Mouse (Mus musculus): ENCODE measurements at regions not wholly inside any gene's neighbourhood (a gene's known extent, or its start where the extent isn't known, plus 50 kb on each side); places are given as distances from the start of the nearest gene placed in this dataset.
A peak's percentile ranks its signal among the peaks of the same experiment; 100 is the strongest.

GRCm38 (mm10) chr2:178596312-178597083, 166.2 kb downstream of the Cdh26 start:
- no peak for ATAC-seq (ENCODE audit: poor library complexity, severe bottlenecking)

DNA sequence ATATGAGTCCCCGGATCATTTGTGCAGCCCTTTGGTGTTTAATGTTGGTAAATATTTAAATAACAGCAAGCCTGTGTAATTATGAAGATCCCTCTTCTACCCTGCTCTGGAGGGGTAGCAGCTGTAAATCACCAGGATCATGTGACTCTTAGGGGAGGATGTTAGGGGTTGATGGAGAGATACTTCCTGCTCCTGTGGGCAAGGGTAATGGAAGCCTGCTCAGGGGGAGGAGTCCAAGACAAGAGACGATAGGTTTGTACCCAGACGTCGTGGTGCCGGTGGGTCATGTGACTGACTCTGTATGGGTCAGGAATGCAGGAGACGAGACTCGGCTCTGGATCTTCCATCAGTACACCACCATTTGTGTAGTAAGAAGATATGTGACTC, 166.7 kb downstream of the Cdh26 start:
- no peak for ATAC-seq (ENCODE audit: poor library complexity, severe bottlenecking)

DNA sequence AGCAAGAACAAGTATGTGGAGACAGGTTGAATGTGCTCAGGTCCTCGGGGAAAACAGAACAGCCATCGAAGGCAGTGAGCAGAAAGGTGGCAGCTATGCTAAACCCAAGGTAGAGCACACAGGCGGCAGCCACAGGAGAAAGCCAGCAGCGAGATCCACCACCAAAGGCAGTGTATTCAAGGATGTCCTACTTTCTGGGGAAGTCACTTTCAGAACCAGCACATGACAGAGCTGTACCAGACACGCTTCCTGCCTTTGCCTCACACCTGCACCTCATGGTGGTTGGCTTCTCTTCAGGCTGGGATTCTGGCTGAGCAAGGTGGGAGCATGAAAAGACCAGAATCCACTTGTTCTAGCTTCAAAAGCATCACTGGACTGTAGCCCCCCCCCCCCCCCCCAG, 168.0 kb downstream of the Cdh26 start:
- ATAC-seq (ENCODE audit: poor library complexity, severe bottlenecking), result no peak

DNA sequence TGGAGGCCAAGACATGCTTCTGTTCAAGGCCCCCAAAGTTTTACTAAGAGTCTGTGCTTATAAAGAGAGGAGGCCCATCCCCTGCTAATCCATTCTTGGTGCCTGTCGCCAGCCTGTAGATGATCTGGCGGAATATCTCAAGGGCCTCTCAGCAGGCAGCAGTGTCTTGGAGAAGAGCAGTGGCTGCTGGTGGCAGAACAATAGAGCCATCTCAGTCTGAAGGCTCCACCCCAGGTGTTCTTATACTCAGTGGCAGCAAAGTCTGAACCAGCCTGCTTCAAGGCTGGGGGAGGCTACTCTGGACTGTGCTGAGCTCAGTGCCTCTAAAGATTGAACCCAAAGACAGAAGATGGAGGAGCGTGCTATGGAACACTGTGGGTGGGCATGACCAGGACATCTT, 168.5 kb downstream of the Cdh26 start:
- ATAC-seq (ENCODE audit: poor library complexity, severe bottlenecking), result no peak

DNA sequence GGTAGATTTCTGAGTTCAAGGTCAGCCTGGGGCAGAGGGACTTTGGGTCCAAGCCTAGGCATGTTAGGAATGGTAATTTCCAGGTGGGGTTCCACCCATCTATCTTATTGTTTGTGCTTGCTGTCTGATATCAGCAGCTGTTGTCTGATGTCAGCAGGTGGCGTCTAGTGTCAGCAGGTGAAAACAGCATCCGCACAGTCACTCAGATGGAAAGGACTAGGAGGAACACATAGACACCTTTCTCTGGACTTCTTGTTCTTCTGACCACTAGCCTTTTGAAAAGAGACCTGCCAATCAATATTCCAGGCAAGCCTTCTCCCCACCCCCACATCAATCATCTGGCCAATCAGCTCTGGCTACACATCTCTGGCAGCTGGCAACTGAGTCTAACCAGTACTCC, 173.1 kb downstream of the Cdh26 start:
- no peak for ATAC-seq (ENCODE audit: poor library complexity, severe bottlenecking)

GRCm38 (mm10) chr2:178606733-178607132, 176.4 kb downstream of the Cdh26 start:
- ATAC-seq (ENCODE audit: poor library complexity, severe bottlenecking), result no peak

GRCm38 (mm10) chr2:178610211-178610975, 180.1 kb downstream of the Cdh26 start:
- ATAC-seq (ENCODE audit: poor library complexity, severe bottlenecking), result no peak

DNA sequence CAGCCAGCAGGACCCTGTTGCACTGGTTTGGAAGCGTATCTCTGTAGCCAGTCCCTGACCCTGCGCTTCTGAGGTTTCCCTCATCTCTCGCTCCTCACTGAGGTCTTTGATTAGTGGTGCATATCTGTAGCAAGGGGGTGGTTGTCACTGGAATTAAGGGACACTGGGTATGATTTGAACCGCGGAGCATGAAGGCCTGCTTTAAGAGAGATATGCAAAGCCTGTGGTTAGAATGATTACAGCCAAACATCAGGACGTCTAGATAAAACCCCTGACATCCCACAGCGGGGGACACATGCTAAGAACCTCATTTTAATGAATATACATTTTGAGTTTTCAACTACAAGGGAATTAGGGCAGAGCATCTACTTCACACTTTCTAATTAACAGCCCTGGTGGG, 184.4 kb downstream of the Cdh26 start:
- no peak for ATAC-seq (ENCODE audit: poor library complexity, severe bottlenecking)

DNA sequence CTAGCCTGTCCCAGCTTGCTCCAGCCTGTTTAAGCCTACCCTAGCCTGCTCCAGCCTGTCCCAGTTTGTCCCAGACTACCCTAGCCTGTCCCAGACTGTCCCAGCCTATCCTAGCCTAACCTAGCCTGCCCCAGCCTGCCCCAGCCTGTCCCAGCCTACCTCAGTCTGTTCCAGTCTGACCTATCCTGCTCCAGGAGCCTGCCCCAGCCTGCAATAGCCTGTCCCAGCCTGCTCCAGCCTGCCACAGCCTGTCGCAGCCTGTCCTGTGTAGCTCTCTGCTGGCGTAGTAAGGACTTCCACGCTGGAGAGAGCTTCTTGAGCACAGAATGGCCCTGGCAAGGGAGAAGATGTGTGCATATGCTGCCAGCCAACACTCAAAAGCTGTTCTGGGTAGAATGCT, 192.5 kb downstream of the Cdh26 start:
- 0 out of 2 replicates have a peak, but pooled peaks have one; percentile 14 for ATAC-seq (ENCODE audit: poor library complexity, severe bottlenecking)

GRCm38 (mm10) chr2:178624475-178624874, 194.1 kb downstream of the Cdh26 start:
- no peak for ATAC-seq (ENCODE audit: poor library complexity, severe bottlenecking)

DNA sequence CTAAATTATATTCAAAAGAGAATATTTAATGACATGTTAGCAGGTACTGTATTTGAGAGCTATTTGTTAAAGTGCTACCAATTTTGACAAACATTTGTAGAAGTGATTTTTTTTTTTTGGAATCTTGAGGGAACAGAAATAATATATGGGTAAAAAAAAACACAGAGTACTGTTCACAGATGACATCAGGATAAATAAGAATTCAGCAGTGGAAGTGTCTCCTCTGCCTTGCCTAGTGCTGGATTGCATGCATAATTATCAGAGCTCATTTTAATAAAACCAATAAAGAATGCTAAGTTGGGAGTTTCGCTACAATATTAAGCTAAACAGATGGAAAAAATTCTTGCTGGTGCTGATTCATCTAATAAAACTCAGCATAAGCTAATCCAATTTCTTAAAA, 194.6 kb downstream of the Cdh26 start:
- ATAC-seq (ENCODE audit: poor library complexity, severe bottlenecking), result no peak

DNA sequence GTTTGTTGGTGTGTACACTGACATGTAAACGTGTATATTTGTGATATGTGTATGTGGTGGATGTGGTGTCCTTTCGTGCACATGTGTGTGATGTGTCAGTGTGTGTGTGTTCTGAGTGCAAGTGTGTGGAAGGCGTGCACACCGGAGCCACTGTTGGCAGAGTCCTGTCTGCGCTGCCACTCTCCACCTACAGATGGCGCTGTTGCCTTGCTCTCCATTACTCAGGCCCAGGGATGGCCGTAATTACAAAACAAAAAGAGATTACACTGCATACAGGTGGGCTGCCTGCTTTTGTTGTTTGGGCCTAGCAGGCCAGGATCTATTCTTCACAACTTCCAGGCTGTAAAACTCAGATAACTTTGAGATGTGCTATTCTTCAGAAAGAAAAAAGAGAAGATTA, 199.4 kb downstream of the Cdh26 start:
- ATAC-seq (ENCODE audit: poor library complexity, severe bottlenecking), result peak; percentile 79

- ATAC-seq (ENCODE audit: poor library complexity, severe bottlenecking), result no peak
Measured at GRCm38 (mm10) chr2:178630511-178630910, 200.2 kb downstream of the Cdh26 start.

- no peak for ATAC-seq (ENCODE audit: poor library complexity, severe bottlenecking)
Measured at GRCm38 (mm10) chr2:178631336-178631735, 201.0 kb downstream of the Cdh26 start.

- no peak for ATAC-seq (ENCODE audit: poor library complexity, severe bottlenecking)
Measured at GRCm38 (mm10) chr2:178631966-178632365, 201.6 kb downstream of the Cdh26 start.

GRCm38 (mm10) chr2:178632831-178633585, 202.7 kb downstream of the Cdh26 start:
- no peak for ATAC-seq (ENCODE audit: poor library complexity, severe bottlenecking)

DNA sequence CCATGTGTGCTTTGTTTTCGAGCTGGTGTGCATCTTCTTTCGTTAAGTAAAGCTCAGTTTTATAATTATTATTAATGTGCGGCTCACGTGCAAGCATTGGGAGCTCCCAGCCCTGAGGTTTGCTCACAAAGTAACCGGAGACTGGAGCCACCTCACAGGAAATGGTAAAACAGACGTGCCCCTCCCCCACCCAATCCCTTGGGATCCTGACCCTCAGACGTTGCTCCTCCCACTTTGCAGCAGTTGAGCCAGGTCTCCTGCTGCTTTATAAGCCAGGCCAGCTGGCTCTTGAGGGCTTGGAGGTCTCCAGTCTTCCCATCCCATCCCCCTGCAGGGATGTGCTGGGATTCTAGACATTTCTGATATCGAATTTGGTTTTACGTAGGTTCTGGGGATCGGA, 203.8 kb downstream of the Cdh26 start:
- ATAC-seq (ENCODE audit: poor library complexity, severe bottlenecking), result no peak

DNA sequence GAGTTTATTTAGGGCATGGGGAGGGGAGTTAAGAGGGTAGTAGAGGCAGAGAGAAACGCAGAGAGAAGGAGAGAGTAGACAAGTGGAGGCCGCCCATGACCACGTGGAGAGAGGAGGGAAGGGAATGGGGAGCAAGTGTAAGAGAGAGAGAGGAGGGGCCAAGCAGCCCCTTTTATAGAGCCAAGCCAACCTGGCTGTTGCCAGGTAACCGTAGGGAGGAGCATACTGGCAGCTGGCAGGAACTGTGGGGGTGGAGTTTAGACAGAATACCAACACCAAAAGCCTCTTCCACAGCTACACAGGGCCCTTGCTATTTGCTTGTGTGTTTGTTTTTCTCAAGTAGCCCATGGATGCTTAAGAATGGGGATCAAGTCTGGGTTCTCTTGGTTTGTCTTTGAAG, 205.4 kb downstream of the Cdh26 start:
- no peak for ATAC-seq (ENCODE audit: poor library complexity, severe bottlenecking)

GRCm38 (mm10) chr2:178636901-178637300, 206.6 kb downstream of the Cdh26 start:
- no peak for ATAC-seq (ENCODE audit: poor library complexity, severe bottlenecking)

- no peak for ATAC-seq (ENCODE audit: poor library complexity, severe bottlenecking)
Measured at GRCm38 (mm10) chr2:178642137-178643052, 212.1 kb downstream of the Cdh26 start.

GRCm38 (mm10) chr2:178643053-178643402, 212.7 kb downstream of the Cdh26 start:
- ATAC-seq (ENCODE audit: poor library complexity, severe bottlenecking), result no peak
